Mouse (Mus musculus) heart, adult 2 months (tissue): ENCODE measurements at regions not wholly inside any gene's neighbourhood (a gene's known extent, or its start where the extent isn't known, plus 50 kb on each side); places are given as distances from the start of the nearest gene placed in this dataset.
A peak's percentile ranks its signal among the peaks of the same experiment; 100 is the strongest.

Source experiments
- DNase-seq, 2 experiments: peaks; one replicate each; pipeline ENCODE4 v3.0.0; 2021
- H3K27ac ChIP-seq: fragments of 200-600 bp; 2 replicates; pipeline ENCODE4 v1.8.1; 2022
- H3K27me3 ChIP-seq: fragments of 200-500 bp; 2 replicates; pipeline ENCODE4 v1.6.1; 2012; ENCODE audit warnings: mild to moderate bottlenecking, low read length, inconsistent platforms, mixed read lengths; ENCODE audit not compliant: control insufficient read depth, insufficient read depth
- H3K36me3 ChIP-seq: fragments of 200-500 bp; 2 replicates; pipeline ENCODE4 v1.6.1; 2012; ENCODE audit warnings: low read length, inconsistent platforms; ENCODE audit not compliant: control insufficient read depth, insufficient read depth
- H3K4me1 ChIP-seq: fragments of 200-500 bp; 2 replicates; pipeline ENCODE4 v1.6.1; 2011; ENCODE audit warnings: low read length; ENCODE audit not compliant: control insufficient read depth, insufficient read depth
- H3K4me3 ChIP-seq: fragments of 200-600 bp; 2 replicates; pipeline ENCODE4 v1.8.1; 2022
- H3K79me2 ChIP-seq: fragments of 200-500 bp; replicated peaks from 2 replicates; pipeline ENCODE4 v1.6.1; 2012; ENCODE audit warnings: mild to moderate bottlenecking, inconsistent platforms, low read length, moderate library complexity, mixed read lengths; ENCODE audit not compliant: control insufficient read depth, insufficient read depth
- H3K9ac ChIP-seq: fragments of 200-500 bp; 2 replicates; pipeline ENCODE4 v1.6.1; 2012; ENCODE audit warnings: low read depth, mild to moderate bottlenecking, control low read depth, inconsistent platforms, low read length, mixed read lengths
- CTCF ChIP-seq: fragments of 200-600 bp; IDR thresholded peaks from 2 replicates; pipeline ENCODE4 v1.8.1; 2022; ENCODE audit warnings: antibody characterized with exemption, mild to moderate bottlenecking, moderate library complexity
- EP300 ChIP-seq: fragments of 200-500 bp; IDR thresholded peaks from 2 replicates; pipeline ENCODE4 v1.6.1; 2011; ENCODE audit warnings: low read depth, low read length, control low read depth; ENCODE audit not compliant: insufficient read depth
- POLR2A ChIP-seq: fragments of 200-500 bp; IDR thresholded peaks from 2 replicates; pipeline ENCODE4 v1.6.1; 2011; ENCODE audit warnings: mild to moderate bottlenecking, low read depth, low read length, control low read depth; ENCODE audit not compliant: insufficient read depth
- WGBS: fragments of 180-500 bp; shearing (Covaris S2); methylation state at CpG from one replicate; pipeline ENCODE4 v1.1.7; 2018; 5-methylcytosine and 5-hydroxymethylcytosine counted together
- intact Hi-C: fragments of 180-260 bp; cut with DNase I; formaldehyde crosslinking; loops from one replicate; pipeline ENCODE4 v1.15.1; 2025

DNA sequence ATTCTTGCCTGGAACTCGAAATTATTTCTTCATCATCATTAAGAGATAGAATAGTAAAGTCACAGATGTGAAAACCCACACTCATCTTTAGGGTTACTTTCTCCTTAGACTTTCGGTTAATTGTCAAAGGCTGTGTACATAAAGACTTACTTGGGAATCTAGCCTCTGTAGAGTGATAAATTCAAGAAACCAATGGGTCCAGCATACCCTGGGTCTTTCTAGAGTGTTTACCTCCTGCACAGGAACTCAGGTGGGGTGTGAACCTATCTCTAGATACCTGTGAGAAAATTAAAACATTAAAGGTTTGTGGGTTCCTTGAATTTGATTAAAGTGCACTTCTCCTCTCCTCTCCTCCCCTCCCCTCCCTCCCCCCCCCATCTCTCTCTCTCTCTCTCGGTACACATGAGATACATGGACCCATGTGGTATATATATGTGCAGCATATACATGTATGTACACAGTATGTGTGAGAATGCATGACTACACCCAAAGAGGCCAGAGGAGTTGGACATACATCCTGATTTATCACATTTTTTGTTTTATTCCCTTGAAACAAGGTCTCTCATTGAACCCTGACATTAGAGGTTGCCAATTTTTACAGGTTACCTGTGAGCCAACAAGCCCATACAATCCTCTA lies 122.8 kb upstream of the Cypt12 start:
- Histone ChIP-seq H3K4me1 (no peaks in the 10 kb centered on the region), H3K36me3 (no peaks in the 10 kb centered on the region), H3K27me3 (no peaks in the 10 kb centered on the region), H3K9ac (no peak overlapping the region), H3K79me2 (no peaks in the 10 kb centered on the region), H3K27ac (no peak overlapping the region), H3K4me3 (no peak overlapping the region)
- intact Hi-C loops = loop anchor here (10.0 kb wide), 1 partner anchor 1011 kb away; no protein-coding TSS in a partner anchor
- TF ChIP-seq EP300 (no peak), POLR2A (no peak), CTCF (no peak)
- 33% methylated on average over 3 of the region's 3 CpGs for WGBS
- no peak for DNase-seq

DNA sequence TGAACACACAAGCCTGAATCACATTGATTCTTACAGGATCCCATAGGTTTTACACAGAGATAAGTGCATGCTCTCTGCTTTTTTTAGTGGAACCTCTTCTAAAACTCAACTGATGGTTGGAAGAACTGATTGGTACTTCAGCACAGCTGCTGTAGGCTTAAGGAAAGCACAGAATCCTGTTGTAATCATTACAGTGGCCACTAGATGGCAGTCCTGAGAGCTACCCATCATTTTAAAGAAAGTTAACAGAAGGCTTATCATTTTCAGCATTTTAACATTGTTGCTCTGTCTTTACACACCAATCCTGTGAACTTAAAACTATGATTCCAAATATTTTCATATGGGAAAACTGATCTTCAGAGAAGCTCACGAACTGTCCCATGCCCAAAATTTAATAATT lies 113.5 kb upstream of the Cypt12 start:
- Histone ChIP-seq H3K36me3 (no peaks in the 10 kb centered on the region), H3K4me1 (no peaks in the 10 kb centered on the region), H3K9ac (no peak overlapping the region), H3K27me3 (no peaks in the 10 kb centered on the region), H3K79me2 (no peaks in the 10 kb centered on the region), H3K4me3 (no peak overlapping the region), H3K27ac (no peak overlapping the region)
- intact Hi-C loops = no loop called here
- TF ChIP-seq EP300 (no peak), CTCF (peak; percentile 90)
- WGBS = 20% methylated on average over 1 of the region's 1 CpGs
- no peak for DNase-seq

DNA sequence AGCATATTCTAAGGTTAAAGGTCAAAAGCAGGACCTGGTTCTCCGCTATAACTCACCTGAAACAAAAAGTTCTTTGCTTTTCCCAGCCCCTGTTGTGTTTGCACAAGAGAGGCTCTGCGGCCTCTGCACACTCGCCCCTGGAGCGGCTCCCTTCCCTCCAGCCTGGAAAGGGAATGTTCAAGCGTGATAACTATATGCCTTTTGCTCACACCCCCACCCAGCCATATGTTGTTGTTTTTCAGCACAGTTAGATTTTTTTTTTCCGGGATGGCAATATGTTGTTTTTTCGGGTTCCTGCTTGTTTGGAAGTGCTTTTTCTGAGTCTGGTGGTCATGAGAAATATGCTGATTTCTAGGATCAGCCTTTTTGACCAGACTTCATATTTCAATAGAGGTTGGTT lies 100.6 kb upstream of the Cypt12 start:
- Histone ChIP-seq H3K4me3 (no peak overlapping the region), H3K36me3 (no peaks in the 10 kb centered on the region), H3K4me1 (no peaks in the 10 kb centered on the region), H3K27ac (no peak overlapping the region), H3K79me2 (no peaks in the 10 kb centered on the region), H3K9ac (no peak overlapping the region), H3K27me3 (no peaks in the 10 kb centered on the region)
- TF ChIP-seq EP300 (no peak), CTCF (no peak), POLR2A (no peak)
- DNase-seq = no peak
- intact Hi-C loops = no loop called here
- WGBS = 63% methylated on average over 7 of the region's 7 CpGs

DNA sequence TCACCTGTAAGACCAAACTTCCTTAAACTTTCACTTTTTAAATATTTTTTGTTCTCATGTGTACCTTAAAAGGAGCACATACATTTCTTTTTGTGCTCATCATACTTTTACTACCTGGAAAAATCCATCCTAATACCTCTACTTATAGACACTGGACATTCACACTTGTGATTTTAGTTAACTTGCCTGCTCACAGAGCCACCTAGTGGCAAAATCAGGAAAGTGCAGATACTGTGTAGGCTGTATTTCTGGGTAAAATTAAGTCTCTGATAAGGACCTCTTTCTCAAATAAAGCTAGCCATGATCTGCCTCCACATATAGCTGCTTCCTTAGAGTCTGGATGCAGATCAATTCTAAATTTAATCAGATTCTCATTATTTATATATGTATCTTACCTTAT lies 100.0 kb upstream of the Cypt12 start:
- Histone ChIP-seq H3K4me1 (no peaks in the 10 kb centered on the region), H3K9ac (no peak overlapping the region), H3K36me3 (no peaks in the 10 kb centered on the region), H3K4me3 (no peak overlapping the region), H3K27ac (no peak overlapping the region), H3K79me2 (no peaks in the 10 kb centered on the region), H3K27me3 (no peaks in the 10 kb centered on the region)
- DNase-seq = no peak
- intact Hi-C loops = no loop called here
- TF ChIP-seq EP300 (no peak), CTCF (peak; percentile 70), POLR2A (no peak)

DNA sequence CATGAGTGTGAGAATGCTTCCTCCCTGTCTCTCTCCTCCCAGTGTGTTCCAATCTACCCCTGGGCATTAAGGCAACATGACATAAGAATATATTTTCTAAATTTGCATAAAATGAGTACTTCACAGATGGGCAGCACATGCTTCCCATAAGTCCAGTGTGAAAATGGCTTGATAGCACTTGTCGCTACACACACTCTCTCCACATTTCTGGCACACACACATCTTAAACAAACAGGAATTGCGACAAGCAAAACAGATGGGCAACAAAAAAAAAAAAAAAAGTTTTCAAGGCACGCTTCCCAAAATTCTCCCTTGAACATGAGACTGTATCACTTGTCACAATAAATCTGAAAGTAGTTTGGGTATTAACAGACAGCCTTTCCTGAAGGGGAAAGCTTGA lies 85.8 kb upstream of the Cypt12 start:
- no peak overlapping the region for H3K27ac ChIP-seq
- WGBS = 38% methylated on average over 3 of the region's 3 CpGs
- DNase-seq = no peak
- no peak overlapping the region for H3K9ac ChIP-seq
- intact Hi-C loops = no loop called here
- no peaks in the 10 kb centered on the region for H3K4me1 ChIP-seq
- no peak overlapping the region for H3K4me3 ChIP-seq
- TF ChIP-seq POLR2A (no peak), EP300 (no peak), CTCF (no peak)
- H3K27me3 ChIP-seq = no peaks in the 10 kb centered on the region
- no peaks in the 10 kb centered on the region for H3K79me2 ChIP-seq
- no peaks in the 10 kb centered on the region for H3K36me3 ChIP-seq

DNA sequence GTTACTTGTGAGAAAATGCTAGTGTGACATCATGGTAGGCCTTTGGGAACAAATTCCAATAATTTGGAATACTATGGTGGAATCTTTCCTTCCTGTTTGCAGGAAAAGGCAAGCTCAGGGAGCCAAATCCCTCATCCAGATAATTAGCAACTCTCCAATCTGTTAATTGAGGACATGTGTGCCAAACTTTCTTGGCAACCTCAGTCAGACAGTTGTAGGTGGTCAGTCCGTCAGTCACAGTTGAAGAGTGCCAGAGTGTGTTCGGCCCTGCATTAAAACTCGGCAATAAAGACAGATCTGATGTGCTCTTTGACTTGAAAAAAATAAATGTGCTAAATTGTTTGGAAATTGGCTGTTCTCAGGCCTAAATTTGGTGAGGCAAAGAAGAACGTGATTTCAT lies 83.1 kb upstream of the Cypt12 start:
- WGBS = 51% methylated on average over 4 of the region's 4 CpGs
- intact Hi-C loops = no loop called here
- H3K27ac ChIP-seq = no peak overlapping the region

More for the DNA sequence above, 83.1 kb upstream of the Cypt12 start:
- no peaks in the 10 kb centered on the region for H3K27me3 ChIP-seq
- no peak overlapping the region for H3K4me3 ChIP-seq
- H3K36me3 ChIP-seq = no peaks in the 10 kb centered on the region
- TF ChIP-seq CTCF (no peak), EP300 (no peak), POLR2A (no peak)
- H3K4me1 ChIP-seq = no peaks in the 10 kb centered on the region
- no peak for DNase-seq
- H3K79me2 ChIP-seq = no peaks in the 10 kb centered on the region
- no peak overlapping the region for H3K9ac ChIP-seq
